Mouse (Mus musculus) frontal cortex, adult (tissue): ENCODE results near the gene Prdm15.

Experiments used
- ATAC-seq: cut with Nextera tagmentation; 2 replicates; pipeline ENCODE4 v1.9.2; 2017; ENCODE audit warnings: mild to moderate bottlenecking, moderate library complexity, mixed read lengths; ENCODE audit not compliant: low TSS enrichment

The Prdm15 gene

DNA sequence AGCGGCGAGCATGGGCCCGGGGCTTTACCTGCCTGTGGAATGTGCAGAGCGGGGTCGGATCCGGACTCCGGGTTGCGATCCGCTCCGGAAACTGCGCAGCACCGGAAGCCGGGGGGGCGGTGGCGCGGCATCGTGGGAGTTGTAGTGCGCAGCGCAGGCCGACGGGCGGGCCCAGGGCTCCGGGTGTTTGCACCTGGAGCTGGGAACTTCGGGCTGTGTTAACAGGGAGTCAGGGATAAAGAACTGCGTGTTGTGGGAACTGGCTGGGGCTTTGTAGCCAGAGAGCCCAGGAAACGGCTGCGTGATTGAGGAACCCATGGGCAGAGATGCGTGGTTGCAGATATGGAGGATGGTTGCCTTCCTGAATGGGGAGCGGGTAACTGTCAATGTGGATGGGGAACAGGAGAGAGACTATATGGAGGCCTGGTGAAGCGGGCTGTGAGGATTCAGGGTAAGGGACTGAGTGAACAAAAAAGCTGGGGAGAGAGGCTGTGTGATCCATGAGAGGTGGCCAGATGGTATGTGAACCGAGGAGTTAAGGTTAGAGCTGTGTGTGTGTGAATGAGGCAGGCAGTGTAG is at the start of gene Prdm15:
TSS of gene Prdm15 (minus strand) at position 110 of the 579 bp plus-strand sequence.
- peak; percentile 77 for ATAC-seq

DNA sequence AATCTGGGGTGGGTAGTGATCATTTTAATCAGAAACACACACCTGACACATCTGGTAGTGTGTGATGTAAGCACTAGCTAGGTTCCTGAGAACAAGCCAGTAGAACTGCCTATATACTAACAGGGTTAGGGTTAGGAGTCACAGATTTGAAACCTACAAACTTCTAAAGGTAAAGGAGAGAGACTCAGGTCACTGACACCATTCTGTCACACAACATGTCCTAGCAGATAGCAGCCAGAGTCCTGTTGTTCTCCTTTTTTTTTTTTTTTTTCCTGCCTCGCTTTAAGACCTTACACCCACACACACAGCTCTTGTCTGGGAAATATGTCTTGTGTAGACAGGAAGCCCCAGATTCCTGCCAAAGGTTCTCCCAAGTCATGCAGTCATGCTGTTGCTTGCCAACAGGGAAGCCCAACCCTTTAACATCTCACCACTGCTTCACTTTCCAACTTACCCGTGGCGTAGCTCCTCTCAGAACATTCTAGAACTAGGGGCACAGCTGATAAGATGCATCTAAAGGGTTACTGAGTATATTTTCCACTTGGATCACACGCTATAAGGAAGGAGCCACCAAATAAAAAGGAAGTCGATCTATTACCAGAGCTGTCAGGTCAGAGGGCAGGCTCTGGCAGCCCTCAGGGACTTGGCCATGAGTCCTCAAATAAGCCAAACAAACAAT is 45.8 kb upstream of the Prdm15 start:
- ATAC-seq: peak; percentile 62; the same call in 1 of the 2 replicates

DNA sequence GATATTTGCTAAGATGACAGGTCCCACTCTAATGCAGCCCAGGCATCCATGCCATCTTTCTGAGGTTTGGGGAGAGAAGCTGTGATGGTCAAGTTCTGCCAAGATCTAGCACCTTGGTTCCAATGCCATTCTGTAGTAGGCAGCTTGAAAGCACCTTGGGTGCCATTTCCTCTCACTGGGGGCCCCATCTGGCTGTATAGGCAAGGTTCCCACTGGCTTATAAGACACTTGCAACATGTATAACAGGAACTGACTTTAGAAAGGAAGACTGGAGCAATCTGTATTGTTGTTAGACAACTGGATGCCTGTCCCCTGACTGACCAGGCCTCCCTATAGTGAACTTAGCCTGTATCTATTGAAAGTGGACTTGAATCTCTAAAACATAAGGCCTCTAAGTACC is 36.1 kb upstream of the Prdm15 start:
- ATAC-seq: no peak

DNA sequence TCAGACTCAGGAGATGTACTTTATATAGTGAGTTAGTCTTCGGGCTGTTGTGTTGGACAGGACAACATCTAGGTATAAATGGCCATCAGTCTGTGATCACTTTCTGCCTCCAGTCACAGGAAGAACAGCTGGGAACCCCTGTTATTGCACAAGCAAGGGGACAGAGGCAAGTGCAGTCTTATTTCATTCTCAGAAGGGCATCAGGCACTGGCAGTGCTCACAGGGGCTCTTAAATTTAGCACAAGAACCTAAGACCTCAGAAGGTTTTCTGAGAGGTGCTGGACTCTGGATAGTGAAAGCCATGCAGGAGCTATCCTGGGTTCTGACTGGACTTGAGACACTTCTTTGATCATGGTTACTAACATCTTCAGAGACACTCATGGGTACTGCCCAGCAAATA is 32.0 kb upstream of the Prdm15 start:
- ATAC-seq: no peak

DNA sequence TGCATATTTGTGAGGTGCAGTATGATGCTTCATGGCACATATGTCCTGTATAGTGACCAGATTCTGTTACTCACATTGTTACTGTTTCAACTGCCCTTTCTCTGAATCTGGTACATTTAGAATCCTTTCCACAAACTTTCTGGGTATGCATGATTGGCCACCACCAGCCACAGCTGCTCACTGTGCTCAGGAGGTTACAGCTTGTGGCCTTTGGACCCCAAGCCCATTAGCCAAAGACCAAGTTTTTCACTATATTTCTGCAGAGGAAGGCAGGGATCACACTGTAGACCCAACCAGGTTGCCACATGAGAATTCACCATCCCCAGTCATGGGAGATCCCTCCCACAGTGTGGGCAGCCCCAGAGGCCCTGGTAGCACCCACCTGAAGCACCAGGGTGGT is 31.2 kb upstream of the Prdm15 start:
- no peak for ATAC-seq

DNA sequence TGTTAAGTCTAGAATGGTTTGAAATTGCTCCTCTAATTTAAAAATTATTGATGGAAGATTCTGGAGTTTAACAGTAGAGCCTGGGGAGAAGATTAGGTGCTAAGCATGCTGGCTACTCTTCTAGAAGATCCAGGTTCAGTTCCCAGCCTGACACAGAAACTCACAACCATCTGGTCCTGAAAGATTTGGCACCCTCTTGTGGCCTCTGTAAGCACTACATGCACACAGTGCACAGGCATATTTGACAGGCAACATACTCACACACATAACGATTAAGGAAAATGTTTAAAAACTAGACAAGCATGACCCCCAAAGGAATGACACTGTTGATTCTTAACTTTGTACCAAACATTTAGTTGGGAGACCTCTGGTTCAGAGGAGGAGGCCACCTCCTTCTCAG is 27.5 kb upstream of the Prdm15 start:
- ATAC-seq: no peak

DNA sequence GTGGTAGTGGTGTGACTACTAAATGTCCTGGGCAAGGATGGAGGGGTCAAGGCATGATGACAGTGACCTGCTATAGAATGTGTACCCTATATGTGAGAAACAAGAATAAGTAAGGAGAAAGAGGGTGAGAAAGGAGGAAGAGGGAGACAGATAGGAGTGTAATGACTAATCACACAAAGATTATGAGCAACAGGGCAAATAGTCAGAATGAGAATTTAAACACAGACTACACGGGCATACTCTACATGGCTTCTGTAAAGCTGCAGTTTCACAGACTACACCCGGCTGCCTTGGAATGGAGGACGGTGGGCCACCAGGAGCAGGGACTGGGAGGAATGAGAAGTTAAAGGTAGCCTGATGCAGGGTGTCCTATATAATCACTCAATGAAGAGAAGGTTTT is 25.9 kb upstream of the Prdm15 start:
- ATAC-seq: no peak

DNA sequence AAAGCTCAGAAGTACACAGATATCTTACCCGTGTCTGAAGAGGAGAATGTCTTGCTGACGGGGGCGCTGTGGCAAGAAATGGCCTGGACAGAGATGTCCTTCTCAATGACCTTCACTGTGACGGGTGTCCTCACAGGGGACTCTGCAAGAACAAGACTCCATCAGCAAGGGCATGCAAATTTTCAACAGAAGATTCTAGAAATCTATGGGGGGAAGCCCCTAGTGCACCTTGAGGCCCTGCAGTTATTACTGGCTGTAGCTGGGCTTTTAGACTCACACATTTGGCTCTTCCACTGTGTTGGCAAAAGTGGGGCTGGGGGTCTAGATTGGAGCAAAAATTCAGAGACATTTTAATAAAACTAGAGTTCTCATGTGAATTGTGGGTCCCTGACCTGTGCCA is 23.5 kb upstream of the Prdm15 start:
- no peak for ATAC-seq

DNA sequence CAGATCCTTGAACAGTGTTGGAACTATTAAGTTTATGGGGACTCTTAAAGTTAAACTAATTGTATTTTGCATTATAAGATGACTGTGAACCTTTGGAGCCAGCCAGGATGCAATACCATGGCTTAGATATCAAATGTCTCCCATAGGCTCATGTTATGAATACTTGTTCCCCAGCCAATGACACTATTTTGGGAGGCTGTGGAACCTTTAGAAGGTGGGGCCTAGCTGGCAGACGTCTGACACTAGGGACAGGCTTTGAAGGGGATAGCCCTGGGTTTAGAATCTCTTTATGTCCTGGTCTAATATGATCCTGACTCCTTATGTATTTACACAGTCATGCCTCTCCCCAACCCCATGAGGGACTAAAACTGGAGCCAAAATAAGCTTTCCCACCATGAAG is 22.7 kb upstream of the Prdm15 start:
- no peak for ATAC-seq

DNA sequence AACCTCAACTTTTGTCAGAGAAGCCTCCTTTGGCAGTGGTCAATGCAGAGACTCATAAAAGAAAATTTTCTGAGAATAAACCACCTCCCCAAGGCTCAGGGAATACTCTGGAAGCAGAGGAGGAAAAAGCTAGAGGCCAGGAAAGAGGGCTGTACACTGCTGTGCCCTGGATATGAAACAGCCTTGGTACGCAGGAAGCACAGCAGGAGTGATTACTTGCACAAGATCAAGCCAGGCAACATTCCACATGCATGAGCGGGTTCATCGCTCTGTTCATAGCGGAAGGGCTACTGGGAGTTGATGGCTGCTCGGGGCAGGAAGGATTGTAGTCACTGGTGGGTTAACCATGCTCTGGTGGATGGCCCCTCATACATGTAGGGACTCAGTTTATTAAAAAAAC is 21.0 kb upstream of the Prdm15 start:
- no peak for ATAC-seq

DNA sequence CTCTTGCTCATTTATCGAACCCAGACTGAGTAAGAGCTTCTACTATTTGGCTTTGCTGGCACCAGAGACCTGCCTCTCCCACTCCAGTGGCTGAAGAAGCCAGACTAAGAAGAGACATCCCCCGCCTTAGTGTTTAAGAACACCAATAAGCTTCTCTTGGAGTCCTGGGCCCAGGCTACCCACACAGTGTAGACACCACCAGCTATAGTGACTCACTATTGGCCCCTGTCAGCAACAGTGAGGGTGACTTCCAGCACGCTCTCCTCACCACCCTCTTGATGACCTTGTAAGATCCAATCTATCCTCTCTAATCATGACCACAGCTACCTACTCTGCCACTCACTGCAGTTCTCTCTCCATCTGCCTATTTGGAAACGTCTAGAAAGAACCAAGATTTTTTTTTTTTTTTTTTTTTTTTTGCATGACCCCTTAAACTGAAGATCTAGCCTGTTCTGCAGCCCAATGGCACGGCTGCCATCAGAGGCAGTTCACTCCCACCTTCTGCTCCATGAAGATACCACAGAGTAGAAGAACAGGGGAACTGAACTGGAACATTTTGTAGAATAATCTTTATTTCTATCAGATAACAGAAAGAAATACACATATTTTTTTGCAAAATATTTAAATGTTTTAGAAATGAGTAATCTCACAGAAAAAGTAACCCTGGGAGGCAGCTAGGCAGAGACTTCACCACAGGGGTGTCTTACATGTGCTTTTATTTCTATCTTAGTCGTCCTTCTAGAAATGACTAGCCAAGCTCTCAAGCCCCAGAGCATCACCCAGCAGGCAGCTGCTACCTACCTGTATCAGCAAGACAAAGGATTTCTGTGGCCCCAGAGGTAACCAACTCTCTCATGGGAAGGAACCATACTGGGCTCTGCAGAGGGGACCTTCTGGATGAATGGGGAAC is 17.8 kb upstream of the Prdm15 start:
- peak; percentile 60 for ATAC-seq

DNA sequence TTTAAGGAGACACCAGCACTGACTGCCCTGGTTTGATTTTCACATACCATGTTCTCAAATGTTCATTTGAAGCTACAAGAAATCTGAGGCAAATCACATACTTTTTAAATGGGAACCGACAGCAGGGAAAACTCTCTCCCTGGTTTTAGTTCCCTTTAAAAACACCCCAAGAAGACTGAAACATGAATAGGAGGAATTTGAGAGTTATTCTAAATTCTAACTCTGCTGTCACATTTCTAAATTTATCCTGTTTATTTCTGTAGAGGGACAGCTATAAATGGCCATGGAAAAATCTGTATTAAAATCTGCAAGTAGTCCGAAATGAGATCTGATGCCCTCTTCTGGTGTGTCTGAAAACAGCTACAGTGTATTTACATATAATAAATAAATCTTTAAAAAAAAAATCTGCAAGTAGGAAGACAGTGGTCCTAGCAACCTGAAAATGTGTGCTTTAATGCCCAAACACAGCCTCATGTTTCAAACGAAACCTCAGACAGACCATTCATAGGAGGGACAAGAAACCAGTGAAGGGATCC is 12.3 kb upstream of the Prdm15 start:
- ATAC-seq: peak; percentile 79

DNA sequence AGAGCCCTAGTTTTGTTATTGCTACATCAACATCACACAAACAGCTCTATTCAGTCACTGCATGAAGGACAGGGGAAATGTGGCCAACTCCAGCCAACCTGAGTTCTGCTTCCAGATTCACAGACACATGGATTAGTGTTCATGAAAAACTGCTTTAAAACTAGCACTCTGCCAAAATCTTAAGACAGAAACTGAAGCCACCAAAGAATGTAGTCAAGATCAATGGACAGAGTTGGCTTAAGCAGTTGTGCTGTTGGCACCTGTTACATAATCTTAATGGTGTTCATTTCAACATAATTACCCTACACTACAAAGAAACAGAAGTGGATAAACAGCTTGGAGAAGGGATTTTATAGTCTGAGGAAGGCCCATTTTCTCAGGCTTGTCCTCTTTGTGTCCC is 4.4 kb upstream of the Prdm15 start:
- no peak for ATAC-seq

DNA sequence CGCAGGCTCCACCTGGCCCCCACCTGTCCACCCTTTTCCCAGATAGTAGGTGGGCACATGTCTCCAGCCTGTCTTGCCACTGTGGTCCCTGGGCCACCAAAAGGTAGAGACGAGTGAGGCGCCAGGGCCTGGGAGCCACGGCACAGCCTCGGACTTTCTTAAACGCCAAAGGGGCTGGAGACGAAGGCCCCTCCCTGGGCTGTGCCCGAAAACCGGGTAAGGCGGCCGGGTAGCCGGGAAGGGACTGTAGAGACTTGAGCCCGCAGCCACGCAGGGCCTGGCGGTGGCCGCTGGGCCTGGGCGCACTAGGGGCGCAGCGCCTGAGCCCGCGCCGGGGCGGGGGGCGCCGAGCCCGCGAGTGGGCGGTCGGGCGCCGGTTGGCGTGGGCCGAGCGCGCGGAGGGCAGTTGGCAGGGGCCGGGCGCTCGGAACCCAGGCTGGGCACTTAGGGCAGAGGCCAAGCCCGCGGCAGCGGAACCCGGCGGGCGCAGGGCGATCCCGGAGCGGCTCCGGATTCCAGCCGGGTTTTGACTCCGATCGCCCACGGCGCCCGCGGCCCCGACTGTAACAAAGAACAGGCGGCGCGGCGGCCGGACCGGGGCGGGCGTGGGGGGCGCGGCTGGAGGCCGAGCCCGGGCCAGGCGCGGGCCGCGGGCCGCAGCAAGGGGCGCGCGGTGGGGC is 449 bp downstream of the Prdm15 start:
- peak; percentile 69 for ATAC-seq

DNA sequence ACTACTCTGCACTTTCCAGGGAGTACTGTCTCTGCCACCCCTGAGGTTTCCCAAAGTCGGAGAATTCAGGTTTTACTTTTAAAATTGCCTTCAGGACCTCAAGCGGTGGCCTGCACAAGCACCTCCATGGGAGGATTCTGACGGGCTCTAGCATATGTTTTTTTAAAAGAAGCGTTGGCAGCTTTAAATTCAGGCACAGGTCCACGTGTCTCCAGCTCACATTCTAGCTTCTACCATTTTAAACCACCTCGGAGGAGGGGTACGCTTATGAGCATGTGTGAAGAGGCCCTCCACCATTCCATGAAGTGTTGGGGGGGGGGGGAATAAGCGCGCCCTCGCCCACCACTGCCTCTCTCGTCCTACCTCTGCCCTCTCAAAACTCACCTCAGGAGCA is 986 bp downstream of the Prdm15 start:
- ATAC-seq: peak; percentile 42

DNA sequence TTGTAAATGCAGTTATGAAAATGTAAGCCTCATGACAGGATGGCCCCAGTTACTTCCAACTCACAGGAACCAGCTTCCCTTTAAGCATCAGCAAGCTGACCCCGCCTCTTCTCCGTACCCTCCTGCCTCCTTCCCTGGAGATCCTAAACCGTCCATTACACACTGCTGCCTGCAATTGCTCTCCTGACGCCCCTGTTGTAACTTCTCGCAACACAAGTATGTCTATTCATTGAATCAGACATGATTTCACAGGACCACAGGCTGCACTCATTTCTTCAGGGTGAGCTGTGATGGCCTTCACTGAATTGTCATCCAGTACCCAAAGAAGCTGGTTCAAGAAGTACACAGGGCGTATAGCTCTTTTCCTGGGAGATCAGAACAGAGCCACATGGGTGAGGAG is 2.8 kb downstream of the Prdm15 start:
- no peak for ATAC-seq

DNA sequence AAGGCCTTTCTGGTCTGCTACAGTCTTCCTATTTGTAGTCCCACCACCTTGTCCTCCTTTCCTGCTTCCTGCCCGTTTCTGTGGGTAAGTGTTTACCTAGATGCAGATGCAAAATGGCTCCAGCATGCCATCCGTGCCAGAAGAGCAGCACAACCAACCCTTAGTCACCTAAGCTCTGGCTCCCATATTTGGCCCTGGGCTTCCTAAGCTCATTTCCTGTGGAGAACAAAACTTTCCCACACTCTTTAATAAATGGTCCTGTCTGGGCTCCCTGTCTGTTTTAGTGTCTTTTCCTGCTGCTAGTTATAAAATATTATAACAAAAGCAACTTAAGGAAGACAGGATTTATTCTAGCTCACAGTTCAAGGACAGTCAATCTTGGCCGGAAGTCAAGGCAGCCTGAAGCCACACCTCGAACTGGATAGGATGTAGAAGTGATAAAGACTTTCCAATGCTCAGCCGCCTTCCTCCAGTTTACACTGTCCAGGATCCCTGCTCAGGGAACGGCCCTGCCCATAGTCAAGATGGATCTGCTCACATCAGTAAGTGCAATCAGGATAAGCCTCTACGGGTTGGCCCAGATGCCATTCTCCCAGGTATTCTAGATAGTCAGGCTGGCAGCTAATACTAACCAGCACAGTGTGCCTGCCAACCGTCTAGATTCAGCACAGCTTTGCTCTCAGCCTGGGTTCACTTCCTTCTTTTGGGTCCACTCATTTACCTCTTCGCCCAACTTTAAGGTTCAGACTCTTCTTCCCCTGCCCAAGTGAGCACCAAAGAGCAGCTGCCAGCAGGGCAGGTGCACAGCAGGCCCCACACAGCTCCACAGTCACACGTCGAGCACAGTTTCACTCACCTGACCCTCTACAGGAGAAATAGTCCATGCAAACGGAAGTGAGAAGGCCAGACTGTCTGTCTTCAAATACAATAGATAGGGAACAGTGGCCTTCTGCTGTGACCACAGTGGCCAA is 6.4 kb downstream of the Prdm15 start:
- ATAC-seq: no peak

DNA sequence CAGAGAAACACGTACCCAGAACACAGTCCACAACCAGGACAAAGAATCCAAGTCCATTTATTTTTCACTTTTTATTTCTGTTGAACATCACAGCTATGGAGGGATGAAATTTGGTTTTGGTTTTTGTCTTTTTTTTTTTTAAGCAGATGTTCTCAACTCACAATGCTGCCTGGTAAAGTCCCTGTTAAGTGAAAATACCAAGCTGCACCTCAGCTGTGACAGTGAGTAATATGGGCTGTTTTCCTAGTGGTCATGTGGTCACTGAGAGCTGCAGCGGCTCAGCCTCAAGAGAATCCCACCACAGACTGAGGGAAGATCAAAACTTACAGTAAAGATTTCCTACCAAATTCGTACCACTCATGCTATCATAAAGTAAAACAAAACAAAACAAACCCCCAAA is 19.5 kb downstream of the Prdm15 start:
- ATAC-seq: no peak

DNA sequence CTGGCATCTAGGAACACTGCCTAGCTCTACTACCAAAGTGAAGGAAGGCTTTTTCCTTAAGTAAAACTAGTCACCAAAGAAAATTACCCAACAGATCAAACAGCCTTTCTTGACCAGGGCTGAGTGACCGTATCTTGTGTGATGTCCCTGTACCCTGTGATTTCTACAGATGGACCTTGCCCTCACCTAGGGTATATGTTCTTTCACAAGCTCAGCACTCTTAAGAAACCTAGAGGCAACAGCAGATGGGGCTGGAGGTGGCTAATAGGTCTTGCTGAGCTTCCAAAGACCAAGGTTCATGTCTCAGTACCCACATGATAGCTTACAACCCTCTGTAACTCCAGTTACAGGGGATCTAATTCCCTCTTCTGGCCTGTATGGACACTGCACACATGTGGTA is 23.4 kb downstream of the Prdm15 start:
- ATAC-seq: no peak

DNA sequence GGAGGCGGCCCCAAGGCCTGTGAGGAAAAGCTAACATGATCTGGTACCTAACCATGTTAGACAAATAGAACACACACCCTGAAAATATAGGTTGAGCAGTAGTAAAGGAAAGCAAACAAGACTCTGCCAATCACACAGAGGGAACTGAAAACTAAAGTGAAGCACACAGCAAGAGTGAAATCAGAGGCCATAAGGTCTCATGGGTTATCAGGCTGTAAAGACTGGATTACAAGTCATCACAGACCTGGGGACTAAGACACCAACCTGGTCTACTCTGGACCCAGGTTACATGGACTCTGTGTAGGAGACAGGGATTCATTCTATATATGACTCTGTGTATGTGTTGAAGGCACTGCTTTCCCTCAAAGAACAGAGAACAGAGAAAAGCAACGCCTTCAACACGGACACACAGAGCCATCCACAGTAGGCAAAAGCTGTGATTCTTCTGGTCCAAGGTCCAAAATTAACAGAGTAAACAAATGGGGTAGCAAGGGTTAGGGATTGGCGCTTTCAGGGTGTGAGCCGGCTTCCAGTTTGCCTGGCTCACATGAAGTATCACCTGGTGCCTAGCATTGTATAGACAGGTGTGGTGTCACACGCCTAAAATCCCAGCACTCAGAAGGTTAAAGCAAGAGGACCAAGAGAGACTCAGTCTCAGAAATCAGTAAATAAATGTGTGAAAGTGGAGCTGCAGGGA is 28.2 kb downstream of the Prdm15 start:
- ATAC-seq: no peak
